Mouse (Mus musculus): ENCODE results near the gene Tcte2. TPM values are rescaled to one million over a fixed set of nuclear protein-coding genes. Genes with fewer than 3 reads are reported as not detected.
"Not testable (repeated sequence)": the region's sequence is repeated elsewhere in the genome, so short reads cannot be mapped to it uniquely, and the experiment has no call there.

The Tcte2 gene
- 1.3 and 1.5 TPM in 2 replicates for polyA plus RNA-seq (2012; rRNA removed)

DNA sequence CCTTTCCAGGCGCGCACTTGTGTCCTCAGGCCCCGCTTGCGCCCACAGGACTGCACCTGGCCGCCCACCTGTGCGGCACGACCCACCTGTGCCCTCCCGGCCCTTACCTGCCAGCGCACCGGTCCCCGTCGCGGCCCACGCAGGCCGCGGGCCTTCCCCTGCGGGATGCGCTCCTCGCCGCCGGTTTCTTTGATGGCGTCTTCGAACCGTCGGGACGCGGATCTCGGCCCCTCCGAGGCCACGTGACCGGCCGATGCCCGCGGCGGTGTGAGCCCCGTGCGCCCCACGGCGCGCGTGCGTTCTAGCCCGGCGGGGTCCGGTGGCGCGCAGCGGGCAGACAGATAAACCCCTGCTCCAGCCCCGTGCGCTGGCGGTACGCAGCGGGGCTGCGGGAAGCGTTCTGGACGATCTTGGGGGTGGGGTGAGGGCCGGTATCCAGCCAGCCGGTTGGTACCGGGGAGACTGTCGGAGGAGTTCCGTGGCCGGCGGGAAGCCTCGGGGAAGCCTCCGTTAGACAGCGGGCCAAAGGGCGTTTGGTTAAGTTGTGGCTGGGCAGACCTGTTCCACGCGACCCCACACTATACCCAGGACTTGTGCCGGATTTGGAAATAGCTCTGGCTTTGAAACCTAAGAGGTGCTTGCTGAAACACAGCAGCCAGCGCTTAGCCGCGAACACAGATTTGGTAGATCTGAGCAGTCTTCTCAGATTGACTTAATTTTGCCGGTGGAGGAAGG, at the start of gene Tcte2:
Tcte2 (minus strand) TSS at position 647 of the 735 bp plus-strand sequence.
- WGBS, result under 1% methylated on average over 73 of the region's 74 CpGs
- no peak for DNase-seq (ENCODE audit: low read depth, low spot score)

DNA sequence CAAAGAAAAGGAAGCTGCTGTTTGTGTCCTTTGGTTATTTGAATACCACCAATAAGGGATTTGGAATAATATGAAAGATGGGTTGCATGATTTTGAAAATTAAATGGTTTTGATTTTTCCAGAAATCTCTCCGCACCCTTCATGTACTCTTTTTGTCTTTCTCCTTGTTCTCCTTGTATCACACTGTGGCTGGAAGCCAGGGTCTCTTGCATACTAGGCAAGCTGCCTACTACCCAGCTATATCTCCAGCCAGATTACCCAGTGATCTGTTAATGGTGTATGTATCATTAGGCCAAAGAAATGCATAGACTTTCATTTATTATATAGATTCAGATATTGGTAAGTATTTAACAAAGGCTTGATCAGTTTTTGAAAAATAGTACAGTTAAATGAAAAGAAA, 44.4 kb upstream of the Tcte2 start:
- 97% methylated on average over 1 of the region's 1 CpGs for WGBS
- DNase-seq (ENCODE audit: low read depth, low spot score), result no peak

DNA sequence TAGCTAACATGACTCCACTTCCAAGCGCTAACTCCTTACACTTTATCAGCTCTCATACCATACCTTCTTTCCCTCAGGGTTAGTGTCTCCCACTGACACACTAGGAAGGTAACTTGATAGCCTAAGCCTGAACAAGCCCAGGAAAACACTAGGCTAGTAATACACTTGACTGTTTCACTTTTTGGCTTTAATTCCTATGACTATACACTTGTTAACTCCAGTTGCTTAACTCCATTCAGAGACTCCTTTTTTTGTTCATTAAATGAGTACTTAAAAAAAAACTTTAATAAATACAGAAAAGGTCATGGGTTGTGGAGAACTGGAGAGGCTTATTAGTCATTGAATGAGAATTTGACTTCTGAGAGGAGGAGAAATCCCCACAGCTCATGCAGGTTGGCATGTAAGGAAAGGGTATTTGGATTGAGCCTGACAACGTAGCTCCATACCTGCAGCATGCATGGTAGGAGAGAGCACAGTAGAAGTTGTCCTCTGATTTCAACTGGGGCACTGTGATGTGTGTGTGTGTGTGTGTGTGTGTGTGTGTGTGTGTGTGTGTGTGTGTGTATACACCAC, 41.3 kb upstream of the Tcte2 start:
- 94% methylated on average over 2 of the region's 2 CpGs for WGBS
- no peak for DNase-seq (ENCODE audit: low read depth, low spot score)

DNA sequence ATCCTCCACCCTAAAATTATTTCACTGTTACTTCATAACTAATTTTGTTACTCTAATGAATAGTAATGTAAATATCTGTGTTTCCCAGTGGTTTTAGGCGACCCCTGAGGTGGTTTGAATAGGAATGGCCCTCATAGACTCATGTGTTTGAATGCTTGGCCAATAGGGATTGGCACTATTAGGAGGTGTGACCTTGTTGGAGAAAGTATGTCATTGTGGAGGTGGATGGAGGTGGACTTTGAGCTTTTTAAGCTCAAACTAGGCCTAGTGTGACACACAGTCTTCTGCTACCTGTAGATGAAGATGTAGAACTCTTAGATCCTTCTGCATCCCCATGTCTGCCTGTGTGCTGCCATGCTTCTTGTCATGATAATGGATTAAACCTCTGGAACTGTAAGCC, 36.1 kb upstream of the Tcte2 start:
- DNase-seq (ENCODE audit: low read depth, low spot score), result no peak
- WGBS, result 78% methylated on average over 1 of the region's 1 CpGs

DNA sequence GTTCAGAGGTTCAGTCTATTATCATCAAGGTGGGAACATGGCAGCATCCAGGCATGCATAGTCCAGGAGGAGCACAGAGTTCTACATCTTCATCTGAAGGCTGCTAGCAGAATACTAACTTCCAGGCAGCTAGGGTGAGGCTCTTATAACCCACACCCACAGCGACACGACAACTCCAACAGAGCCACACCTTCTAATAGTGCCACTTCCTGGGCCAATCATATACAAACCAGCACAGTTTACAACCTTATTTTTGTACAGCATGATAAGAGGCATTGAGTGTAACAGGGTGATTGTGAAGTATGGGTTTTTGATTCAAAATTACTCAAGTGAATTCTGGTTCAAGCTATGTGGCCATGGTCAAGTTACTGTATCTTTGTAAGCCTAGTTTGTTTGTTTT, 28.4 kb upstream of the Tcte2 start:
- peak; percentile 33 for DNase-seq (ENCODE audit: low read depth, low spot score)
- 40% methylated on average over 2 of the region's 2 CpGs for WGBS

DNA sequence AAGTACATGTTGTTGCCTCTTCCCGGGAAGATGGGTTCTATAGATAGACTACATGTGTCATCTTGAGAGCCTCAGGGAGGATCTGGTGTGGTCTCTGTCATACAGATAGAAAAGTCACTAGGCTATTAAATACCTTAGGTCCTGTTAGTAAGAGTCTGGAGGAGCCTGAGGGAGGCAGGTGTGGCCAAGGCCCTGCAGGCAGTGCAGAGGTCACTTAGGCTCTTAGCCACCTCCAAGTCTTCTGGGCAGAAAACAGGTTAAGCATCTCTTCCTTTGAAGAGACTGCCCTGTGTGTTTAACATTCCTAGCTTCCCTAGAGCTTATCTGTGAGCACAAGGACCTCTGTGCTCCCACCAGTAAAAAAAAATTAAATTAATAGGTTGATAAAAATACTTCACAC, 21.8 kb upstream of the Tcte2 start:
- whole genome bisulfite sequencing, result 33% methylated on average over 1 of the region's 1 CpGs
- DNase-seq (ENCODE audit: low read depth, low spot score), result no peak

DNA sequence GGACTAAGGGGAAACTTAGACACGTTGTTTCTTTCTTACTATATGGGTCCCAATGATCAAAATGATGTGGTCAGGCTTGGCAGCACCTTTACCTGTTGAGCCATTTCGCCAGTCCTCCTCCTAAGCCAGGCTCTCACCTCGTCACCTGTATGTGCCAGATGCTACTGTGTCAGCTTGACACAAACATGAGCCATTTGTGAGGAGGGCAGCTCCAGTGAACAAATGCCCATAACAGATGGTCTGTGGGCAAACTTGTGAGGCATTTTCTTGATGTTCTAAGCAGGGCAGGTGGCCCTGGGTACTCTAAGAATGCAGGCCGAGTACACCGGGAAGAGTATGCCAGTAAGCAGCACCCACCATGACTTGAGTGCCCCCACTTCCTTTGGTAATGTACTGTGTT, 20.3 kb upstream of the Tcte2 start:
- 86% methylated on average over 5 of the region's 5 CpGs for WGBS
- DNase-seq (ENCODE audit: low read depth, low spot score), result no peak

DNA sequence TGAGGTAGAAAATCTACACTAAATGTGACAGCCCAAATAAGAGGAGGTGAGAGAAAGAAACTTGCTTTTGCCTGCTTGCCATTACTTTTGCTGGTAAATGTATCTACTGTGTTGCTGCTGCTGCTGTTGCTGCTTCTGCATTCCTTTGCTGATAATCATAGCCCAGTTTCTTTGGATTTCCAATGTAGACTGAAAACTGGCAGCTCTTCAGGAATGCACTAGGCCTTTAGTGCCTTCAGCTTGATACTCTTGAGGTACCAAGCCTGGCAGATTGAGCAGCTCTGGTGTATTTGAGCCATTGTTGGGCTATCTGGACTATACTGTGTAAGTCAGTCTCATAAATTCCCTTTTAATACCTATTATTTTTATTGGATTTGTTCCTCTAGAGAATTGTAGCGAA, 17.2 kb upstream of the Tcte2 start:
- WGBS, result 91% methylated on average over 1 of the region's 1 CpGs
- DNase-seq (ENCODE audit: low read depth, low spot score), result no peak

DNA sequence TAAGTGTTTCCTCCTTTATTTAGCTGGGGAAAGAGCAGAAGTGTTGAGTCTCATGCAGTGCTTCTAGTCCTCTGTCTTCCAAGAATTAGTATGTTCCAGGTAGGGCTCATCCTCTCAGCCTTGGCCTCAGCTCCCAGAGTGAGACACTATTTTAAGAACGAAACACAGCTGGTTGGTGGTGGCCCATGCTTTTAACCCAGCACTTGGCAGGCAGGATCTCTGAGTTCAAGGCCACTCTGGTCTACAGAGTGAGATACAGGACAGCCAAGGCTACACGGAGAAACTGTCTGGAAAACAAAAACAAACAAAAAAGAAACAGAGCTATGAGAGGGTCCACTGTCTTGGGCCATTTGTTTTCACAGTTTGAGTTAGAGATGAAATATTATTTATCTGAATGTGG, 16.1 kb upstream of the Tcte2 start:
- DNase-seq (ENCODE audit: low read depth, low spot score), result no peak
- 55% methylated on average over 2 of the region's 2 CpGs for WGBS

DNA sequence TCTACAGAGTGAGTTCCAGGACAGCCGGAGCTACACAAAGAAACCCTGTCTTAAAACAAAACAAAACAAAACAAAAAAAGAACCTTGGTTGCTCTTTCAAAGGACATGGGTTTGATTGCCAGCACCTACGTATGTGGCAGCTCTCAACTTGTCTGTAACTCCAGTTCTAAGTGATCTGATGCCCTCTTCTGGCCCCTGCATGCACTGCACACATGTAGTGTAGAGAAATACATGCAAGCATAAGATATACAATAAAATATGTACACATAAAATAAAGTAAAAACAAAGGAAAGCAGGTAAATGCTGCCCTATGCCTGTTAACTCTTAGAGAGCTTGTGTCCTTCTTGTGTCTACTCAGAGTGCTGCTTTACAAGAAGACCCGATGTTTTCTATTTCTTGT, 7.6 kb upstream of the Tcte2 start:
- no peak for DNase-seq (ENCODE audit: low read depth, low spot score)
- 92% methylated on average over 3 of the region's 3 CpGs for WGBS

DNA sequence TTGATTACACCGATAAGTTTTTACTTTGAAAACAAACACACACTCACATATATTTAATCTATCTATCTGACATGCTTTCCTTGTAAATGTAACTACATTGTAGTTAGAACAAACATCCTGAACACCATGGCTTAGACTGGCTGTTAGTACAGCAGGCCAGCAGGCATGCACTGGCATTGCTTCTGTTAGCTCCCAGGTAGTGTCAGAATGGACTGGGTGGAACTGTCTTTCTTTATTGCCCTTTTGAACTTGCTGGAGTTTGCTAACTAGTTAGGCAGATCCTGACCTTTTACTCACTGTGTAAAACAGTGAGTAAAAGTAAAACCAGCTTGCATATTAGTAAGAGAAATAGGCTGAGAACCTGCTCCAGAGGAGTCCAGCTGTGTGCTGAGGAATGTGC, 6.9 kb upstream of the Tcte2 start:
- no peak for DNase-seq (ENCODE audit: low read depth, low spot score)
- 53% methylated on average over 1 of the region's 1 CpGs for WGBS

DNA sequence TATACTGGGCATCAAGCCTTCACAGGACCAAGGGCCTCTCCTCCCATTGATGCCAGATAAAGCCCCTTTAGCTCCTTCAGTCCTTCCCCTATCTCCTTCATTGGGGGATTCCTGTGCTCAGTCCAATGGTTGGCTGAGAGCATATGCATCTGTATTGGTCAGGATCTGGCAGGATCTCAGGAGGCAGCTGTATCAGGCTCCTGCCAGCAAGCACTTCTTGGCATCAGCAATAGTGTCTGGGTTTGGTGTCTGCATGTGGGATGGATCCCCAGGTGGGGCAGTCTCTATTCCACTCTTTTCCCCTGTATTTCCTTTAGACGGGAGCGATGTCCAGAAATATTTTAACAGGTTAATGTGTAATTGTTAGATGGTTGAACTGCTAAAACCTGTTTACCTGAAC, 3.3 kb upstream of the Tcte2 start:
- whole genome bisulfite sequencing, result 66% methylated on average over 2 of the region's 2 CpGs
- not testable (repeated sequence) for DNase-seq (ENCODE audit: low read depth, low spot score)

DNA sequence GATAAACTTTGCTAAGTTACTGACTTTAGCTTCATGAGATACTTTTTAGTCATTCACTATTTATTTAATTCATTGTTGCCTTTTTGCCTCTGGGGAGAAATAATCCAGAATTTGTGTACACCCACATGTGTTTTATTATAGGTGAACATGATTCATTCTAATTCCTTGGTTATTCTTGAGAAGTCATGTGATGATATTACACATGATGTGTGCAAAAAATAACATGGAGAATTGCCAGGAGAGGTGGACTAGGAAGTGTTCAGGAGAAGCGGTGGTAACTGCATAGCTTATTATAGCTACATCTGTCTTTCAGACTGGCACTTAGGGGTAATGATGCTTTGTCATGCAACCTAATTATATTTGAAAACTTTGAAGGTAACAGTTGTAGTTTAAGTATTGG, 2.2 kb upstream of the Tcte2 start:
- no peak for DNase-seq (ENCODE audit: low read depth, low spot score)
- WGBS, result 18% methylated on average over 1 of the region's 1 CpGs

DNA sequence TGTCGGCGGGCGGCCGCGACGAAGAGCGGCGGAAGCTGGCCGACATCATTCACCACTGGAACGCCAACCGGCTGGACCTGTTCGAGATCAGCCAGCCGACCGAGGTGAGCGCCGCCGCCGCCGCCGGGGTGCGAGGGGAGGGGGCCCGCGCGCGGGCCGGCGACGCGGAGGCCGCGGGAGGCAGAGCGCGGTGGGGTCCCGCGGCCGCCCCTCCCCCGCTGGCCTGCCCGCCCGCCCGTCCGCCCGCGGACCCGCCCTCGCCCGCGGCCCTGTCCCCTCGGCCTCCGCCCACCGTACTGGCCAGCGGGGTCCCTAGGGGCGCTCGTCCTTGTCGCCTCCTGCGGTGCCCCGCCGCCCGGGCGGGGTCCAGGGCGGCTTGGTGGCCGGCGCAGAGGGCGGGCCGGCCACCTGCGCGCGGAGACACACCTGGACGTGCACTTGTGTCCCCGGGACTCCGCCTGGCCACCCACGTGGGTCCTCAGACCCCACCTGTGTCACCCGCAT, 898 bp downstream of the Tcte2 start:
- whole genome bisulfite sequencing, result 2% methylated on average over 62 of the region's 72 CpGs
- DNase-seq (ENCODE audit: low read depth, low spot score), result no peak

DNA sequence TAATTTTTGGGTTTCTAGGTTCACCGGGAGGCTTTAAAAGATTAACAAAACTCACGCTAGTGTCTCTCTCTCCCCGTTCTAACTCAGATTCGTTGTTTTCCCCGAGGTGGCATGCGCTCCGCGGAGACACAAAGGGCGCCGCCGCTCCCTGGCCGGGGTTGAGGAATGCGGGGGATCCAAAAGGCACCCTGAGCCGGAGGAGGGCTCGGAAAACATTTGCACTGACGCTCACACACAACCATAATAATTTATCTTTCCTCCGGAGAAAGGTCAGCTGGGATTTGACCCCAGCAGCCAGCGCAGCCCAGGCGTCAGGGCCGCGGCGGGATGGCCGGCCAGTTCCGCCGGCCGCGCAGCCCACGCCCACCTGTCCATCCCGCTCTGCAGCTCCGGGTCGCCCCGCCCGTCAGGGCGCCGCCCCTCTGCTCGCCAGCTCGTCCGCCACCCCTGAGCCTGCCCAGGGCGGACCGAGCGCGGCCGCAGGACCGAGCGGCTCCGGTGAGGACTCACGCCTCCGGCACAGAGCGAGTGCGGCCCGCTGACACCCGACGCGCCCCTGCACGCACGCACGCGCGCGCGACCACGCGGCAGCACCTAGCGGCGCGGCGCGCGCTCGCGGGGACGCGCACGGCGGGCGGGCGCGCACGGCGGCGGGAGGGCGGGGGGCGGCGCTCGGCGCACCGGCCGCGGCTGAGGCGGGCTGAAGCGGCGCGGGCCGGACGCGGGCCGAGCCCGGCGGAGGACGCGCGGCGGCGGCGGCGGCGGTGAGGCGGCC, 1.6 kb downstream of the Tcte2 start, which contains the start of gene Afdn:
Afdn (plus strand) TSS at position 687 of the 775 bp plus-strand sequence.
- WGBS, result 12% methylated on average over 107 of the region's 108 CpGs
- no peak for DNase-seq (ENCODE audit: low read depth, low spot score)

DNA sequence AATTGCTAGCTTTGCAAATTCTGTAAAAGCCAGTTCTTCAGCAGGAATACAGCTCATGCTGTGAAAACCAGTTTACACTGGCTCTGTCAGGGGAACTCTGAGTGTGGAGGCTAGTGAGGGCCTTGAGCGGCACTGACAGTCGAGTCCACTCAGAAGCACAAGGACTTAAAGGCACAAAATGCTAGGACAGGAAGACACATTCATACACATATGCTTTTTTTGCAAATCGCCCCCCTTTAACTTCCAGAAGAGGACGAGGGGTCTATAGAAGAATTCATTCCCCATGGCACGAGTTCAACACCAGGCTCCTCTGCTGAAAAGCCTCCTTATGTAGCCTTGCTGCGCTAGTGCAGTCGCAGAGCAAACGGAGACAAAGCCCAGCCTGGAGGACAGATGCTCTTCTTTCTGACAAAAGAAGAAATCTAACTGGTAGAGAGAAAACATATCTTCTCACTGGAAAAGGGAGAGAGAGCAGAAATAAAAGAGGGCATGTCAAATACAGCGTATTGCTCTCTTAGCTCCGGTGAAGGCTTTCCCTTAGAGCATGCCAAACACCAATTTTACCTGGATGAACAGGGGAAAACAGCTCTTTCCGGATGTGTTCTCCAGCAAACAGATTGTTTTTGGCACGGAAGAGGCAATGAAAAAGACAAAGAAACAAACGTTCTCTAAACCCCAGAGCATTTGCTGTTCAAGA, 2.3 kb downstream of the Tcte2 start:
- 25% methylated on average over 13 of the region's 13 CpGs for WGBS
- DNase-seq (ENCODE audit: low read depth, low spot score), result no peak

DNA sequence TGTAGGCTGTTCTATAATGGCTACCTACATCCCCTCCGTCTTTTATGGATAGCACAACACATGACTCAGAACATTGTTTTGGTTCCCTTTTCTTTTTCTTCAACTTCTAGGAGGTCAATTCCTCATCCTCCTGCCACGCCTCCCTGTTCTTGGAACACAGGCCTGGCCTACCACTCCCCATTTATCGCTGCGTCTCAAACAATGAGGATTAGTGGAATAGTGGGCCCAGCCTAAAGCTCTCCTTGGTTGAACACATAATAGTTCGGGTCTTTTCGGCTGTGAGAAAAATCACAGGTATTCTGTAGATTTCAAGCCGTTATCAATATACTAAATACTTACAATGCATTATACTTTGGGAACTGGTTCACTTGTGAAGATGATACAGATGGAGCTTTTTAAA, 3.0 kb downstream of the Tcte2 start:
- DNase-seq (ENCODE audit: low read depth, low spot score), result no peak
- 80% methylated on average over 7 of the region's 7 CpGs for WGBS

DNA sequence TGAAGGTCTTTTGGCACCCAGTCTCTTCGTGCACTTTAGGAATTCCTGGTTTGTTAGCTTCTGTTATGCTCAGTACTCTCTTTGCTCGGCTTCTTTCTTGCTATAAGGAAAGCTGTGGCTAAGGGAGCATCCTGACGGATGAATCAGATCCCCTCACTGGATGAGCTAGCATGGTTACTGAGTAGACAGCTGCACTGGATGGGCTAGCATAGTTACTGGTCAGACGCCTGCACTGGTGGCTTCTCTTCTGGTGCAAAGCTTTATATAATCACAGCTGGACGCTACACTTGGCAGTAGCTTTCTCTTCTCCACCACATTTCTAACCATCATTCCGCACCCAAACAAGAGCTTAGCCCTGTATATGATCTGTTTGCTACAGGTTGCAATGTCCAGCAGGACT, 6.7 kb downstream of the Tcte2 start:
- no peak for DNase-seq (ENCODE audit: low read depth, low spot score)
- WGBS, result 76% methylated on average over 6 of the region's 6 CpGs

DNA sequence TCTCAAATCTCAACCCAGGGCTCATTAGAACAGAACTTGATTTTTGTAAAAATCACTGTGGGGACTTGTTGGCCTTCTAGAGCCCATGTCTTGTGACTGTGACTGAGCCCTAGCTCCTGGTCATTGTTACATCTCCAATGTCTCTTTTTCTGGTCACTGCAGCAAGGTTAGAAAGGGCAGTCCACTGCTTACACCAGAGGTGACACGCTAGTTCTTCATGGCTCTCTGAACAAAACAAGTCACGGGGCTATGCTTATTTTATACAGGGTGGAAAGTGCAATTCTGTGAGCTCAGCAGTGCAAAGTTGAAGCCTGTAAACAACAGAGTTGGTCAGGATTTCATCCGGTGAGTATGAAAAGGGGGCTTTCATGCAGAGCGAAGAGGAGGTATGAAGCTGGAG, 7.7 kb downstream of the Tcte2 start:
- WGBS, result 84% methylated on average over 4 of the region's 4 CpGs
- DNase-seq (ENCODE audit: low read depth, low spot score), result no peak

DNA sequence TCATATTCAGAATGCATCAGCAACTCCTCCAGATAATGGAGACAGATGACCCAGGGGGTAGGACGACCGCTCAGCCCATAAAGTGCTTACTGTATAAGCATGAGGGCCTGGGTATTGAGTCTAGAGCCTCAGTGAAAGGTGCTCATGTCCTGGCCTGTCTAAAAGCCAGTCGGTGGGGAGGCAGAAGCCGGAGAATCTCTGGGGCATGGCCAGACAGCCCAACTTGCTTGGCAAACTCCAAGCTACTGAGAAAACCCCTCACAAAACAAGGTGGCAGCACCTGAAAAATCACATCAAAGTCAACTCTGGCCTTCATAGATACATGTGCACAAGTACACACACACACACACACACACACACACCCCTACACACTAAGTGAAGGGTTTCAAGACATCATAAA, 12.6 kb downstream of the Tcte2 start:
- no peak for DNase-seq (ENCODE audit: low read depth, low spot score)
- WGBS, result 97% methylated on average over 4 of the region's 4 CpGs

All from large intestine, adult 2 months (tissue).